Mouse (Mus musculus) cortical plate, adult 2 months (tissue): Measurements from ENCODE around the gene Wfdc2. TPM values are rescaled to one million over a fixed set of nuclear protein-coding genes. Genes with fewer than 3 reads are reported as not detected.

Experiments
- H3K27ac ChIP-seq: fragments of 200-500 bp; 2 replicates; pipeline ENCODE4 v1.5.1; 2012; ENCODE audit warnings: low read length, control low read depth, inconsistent platforms; ENCODE audit not compliant: insufficient read depth
- H3K4me1 ChIP-seq: fragments of 200-500 bp; 2 replicates; pipeline ENCODE4 v1.6.1; 2011; ENCODE audit warnings: low read length; ENCODE audit not compliant: control insufficient read depth, insufficient read depth
- H3K4me3 ChIP-seq: fragments of 200-500 bp; 2 replicates; pipeline ENCODE4 v1.5.1; 2011; ENCODE audit warnings: mild to moderate bottlenecking, low read length, control low read depth; ENCODE audit not compliant: insufficient read depth
- CTCF ChIP-seq: fragments of 200-500 bp; IDR thresholded peaks from 2 replicates; pipeline ENCODE4 v1.5.1; 2011; ENCODE audit warnings: mild to moderate bottlenecking, control low read depth, low read length; ENCODE audit not compliant: insufficient read depth; ENCODE audit errors: extremely low read depth
- POLR2A ChIP-seq: fragments of 200-500 bp; IDR thresholded peaks from 2 replicates; pipeline ENCODE4 v1.6.1; 2011; ENCODE audit warnings: mild to moderate bottlenecking, low read length, control low read depth; ENCODE audit not compliant: insufficient read depth; ENCODE audit errors: extremely low read depth
- polyA plus RNA-seq: library from polyadenylated mRNA; depleted of rRNA; stranded (reverse); fragments of >200 nt; gene quantifications from 2 replicates; pipeline ENCODE4 v1.2.3, GENCODE M21; 2012

The Wfdc2 gene
- polyA plus RNA-seq, 1 experiment, result 1.3 TPM

DNA sequence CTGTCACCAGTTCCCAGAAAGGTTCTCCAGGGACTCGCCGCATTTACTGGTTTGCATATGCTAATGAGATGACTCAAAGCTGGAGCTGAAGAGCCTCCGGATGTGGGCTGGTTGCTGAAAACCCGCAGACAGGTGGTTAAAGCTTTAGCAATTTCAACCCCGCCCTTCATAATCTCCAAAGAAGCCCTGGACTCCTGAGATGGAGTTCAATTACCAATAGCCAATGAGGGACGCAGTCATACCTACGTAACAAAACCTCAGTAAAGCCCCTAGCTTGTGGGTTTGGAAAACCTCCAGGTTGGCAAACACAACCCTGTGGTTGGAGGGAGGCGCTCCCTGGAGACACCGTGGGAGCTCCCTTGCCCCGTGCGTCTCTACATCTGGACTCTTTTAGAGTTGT lies 40.4 kb upstream of the Wfdc2 start:
- no peak overlapping the region for H3K27ac ChIP-seq
- no peak overlapping the region for H3K4me3 ChIP-seq
- no peaks in the 10 kb centered on the region for H3K4me1 ChIP-seq
- TF ChIP-seq POLR2A, result no peak
- TF ChIP-seq CTCF, result no peak

DNA sequence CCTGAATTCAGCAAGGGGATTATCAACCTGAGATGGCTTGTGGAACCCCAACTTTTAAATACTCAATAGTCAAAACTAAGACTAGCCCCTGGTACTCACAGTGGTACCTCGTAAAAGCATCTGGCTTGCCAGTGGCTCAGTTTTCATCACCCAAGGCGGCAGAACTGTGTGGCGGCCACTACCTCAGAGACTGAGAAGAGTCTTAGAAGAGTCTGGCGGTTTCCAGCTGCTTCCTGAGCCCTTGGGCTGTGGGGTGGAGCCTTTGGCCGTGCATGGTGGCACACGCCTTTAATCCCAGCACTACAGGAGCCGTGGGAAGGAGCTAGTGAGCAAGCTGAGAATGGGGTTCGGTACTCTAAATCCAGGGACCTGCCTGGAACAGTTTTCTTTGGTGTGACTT lies 39.9 kb upstream of the Wfdc2 start:
- TF ChIP-seq POLR2A (no peak), CTCF (no peak)
- Histone ChIP-seq H3K4me1 (no peaks in the 10 kb centered on the region), H3K27ac (no peak overlapping the region), H3K4me3 (no peak overlapping the region)

DNA sequence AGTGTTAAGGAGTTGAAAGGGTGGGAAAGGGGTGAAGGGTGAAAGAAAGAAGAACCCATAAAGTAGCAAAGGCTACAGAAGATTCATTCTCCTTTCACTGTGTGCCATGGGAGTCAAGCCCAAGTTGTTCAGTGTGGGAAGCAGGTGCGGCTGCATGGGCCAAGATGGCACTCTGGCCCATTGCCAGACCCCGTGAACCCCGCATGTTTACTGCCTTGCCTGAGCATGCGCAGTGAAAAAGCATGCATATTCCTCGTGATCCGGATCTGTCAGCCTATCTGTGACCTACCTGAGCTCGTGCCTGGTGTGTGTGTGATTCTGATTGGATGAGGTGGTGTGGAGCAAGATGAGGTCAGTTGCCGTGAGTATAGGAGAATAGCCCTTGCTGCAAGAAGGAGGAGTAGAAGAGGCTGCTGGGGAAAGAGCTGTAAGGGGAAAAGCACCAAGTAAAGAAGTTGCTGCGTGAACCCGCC lies 38.9 kb upstream of the Wfdc2 start:
- H3K4me1 ChIP-seq, result no peaks in the 10 kb centered on the region
- TF ChIP-seq CTCF (no peak), POLR2A (no peak)
- no peak overlapping the region for H3K27ac ChIP-seq
- H3K4me3 ChIP-seq, result no peak overlapping the region

DNA sequence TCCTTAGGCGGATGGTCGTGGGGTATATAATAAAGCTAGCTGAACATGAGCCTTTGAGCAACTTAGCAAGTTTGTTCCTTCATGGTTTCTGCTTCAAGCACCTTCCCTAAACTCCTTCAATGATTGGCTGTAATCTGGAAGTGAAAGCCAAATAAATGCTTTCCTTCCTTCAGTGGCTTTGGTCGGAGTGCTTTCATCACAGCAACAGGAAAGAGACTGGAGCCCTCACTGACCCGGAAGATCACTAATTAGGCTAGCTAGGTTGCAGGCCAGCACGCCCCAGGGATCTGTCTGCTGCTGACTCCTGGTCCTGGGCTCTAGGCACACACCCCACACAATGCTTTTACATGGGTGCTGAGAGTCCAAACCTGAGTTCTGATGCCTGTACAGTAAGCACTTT lies 33.7 kb upstream of the Wfdc2 start:
- Histone ChIP-seq H3K27ac (no peak overlapping the region), H3K4me1 (no peaks in the 10 kb centered on the region), H3K4me3 (no peak overlapping the region)
- no peak for TF ChIP-seq CTCF
- no peak for TF ChIP-seq POLR2A

DNA sequence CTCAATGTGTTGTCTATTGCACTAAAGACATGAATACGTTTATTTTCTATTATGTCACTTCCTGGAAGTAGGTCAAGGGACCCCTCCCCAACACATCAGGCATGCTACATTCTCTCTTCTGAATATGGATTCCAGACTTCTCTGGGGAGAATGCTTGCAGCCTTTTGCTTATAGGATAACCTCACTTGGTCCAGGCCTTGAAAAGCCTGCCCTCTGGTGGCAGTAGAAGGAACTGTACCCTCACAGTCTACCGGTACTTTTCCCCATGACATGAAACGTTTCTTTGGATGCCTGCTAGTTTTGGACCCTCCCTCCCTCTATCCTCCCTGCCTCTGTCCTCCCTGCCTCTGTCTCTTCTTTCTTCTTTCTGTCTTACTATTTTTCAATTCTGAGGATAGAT lies 31.0 kb upstream of the Wfdc2 start:
- TF ChIP-seq CTCF (peak; percentile 86), POLR2A (no peak)
- no peak overlapping the region for H3K27ac ChIP-seq
- H3K4me3 ChIP-seq, result no peak overlapping the region
- no peaks in the 10 kb centered on the region for H3K4me1 ChIP-seq

DNA sequence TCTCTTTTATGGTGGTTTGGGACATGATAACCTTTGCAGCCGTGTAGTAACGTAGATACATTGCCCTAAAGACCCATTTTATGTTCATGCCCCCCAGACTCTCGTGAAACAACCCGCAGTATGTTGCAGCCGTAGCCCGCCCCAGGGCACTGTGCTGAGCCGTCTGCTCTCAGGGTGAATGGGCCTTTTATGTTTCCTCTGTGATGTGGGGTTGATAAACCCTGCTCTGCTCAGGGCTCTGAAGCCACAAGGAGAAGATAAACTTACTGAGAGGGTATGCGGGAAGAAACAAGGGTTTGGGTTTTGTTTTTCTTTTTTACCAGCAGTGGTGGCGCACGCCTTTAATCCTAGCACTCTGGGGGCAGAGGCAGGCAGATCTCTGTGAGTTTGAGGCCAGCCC lies 27.9 kb upstream of the Wfdc2 start:
- Histone ChIP-seq H3K4me3 (no peak overlapping the region), H3K27ac (no peak overlapping the region)
- no peak for TF ChIP-seq POLR2A
- TF ChIP-seq CTCF, result no peak

DNA sequence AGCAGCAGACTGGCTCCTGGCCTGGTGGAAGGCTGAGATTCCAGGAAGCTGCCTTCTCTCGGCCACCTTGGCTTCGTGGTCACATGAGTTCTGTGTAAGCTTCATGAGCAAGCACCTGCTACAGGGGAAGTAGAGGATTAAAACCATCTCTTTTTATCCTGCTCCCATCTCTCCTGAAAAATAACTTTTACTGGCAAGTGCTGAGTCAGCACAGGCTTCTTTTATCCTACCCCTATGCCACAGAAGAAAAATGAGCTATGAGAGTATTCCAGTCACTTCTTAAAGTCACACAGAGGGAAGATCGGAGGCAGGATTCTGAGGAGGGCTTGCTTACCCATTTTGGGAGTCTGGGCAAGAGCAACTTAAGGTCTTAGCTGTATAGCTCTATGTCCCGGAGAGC lies 25.2 kb upstream of the Wfdc2 start:
- Histone ChIP-seq H3K4me3 (no peak overlapping the region), H3K4me1 (no peaks in the 10 kb centered on the region), H3K27ac (no peak overlapping the region)
- TF ChIP-seq POLR2A (no peak), CTCF (no peak)

More for the DNA sequence above, 27.9 kb upstream of the Wfdc2 start:
- no peaks in the 10 kb centered on the region for H3K4me1 ChIP-seq

DNA sequence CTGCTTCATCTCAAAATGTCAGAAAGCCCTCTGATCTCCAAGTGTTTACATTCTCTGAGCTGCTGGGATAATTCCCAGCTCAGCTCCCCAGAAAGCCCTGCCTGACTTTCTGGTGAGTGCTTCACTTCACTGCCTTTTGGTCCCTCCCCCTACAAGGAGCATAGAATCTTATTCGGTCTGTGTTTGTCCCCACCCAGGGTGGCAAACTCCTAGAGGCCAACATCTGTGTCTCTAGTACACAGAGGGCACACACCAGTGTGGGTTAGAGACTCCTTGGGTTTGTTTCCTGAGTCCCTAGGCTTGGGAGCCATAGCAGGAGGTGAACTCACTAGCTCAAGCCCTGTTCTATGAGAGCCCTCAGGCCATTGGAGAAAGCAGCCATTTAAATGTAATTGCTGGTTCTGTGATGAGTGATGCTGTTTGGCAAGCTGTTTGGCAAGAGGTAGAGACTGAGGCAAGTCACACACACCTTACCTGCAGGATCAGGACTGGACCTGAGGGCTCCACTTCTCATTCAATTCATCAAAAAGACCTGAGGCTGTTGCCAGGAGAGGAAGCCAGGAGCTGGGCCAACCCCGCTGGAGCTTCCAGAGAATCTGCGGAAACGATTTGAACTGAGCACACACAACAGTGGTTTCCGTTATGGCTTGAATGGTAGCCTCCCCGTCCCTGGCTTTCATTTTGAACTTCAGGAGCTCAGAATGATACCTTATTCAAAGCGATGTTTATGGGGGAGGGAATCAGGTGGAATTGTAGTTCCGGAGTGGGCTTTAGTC lies 21.4 kb upstream of the Wfdc2 start:
- Histone ChIP-seq H3K4me1 (no peaks in the 10 kb centered on the region), H3K4me3 (no peak overlapping the region), H3K27ac (no peak overlapping the region)
- no peak for TF ChIP-seq CTCF
- no peak for TF ChIP-seq POLR2A

DNA sequence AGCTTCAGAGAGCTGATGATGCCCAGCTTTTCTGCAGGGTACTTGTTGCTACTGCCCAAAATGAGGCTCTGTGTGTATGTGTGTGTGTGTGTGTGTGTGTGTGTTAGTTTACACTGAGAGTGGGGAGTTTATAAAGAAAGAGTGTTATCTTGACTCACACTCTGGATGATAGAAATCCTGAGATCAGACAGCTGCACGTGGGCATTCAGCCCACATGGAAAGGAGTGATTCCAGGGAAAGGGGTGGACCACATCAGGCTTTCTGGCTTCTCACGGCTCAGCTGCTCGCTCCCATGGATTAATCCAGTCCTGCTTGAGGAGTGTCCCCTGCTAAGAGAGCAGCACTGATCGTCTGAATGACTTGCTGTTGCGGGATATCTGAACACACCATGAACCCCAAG lies 20.1 kb upstream of the Wfdc2 start:
- Histone ChIP-seq H3K4me1 (no peaks in the 10 kb centered on the region), H3K27ac (no peak overlapping the region), H3K4me3 (no peak overlapping the region)
- TF ChIP-seq CTCF, result no peak
- no peak for TF ChIP-seq POLR2A

DNA sequence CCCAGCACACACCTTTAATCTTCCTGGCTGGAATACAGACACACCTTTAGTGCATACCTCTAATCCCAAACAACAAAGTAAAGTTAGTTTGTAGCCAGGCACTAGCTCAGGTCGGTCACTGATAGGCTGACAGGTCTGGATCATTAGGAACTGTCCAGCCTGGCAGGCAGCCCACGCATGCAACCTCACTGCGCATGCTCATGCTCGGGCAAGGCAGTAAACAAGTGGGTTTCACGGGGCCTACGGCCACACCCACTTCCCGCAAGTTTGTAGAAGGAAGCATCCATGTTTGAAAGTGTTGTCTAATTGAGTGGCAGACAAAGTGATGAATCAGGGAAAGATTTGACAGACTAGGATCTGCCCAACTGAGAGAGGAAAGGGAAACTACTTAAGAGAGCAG lies 19.6 kb upstream of the Wfdc2 start:
- Histone ChIP-seq H3K4me1 (no peaks in the 10 kb centered on the region), H3K4me3 (no peak overlapping the region), H3K27ac (no peak overlapping the region)
- TF ChIP-seq CTCF (no peak), POLR2A (no peak)
